Mouse (Mus musculus) spleen, adult 2 months (tissue): Measurements from ENCODE around the gene Rad51b.

ENCODE experiments used
- CTCF ChIP-seq: fragments of 200-500 bp; IDR thresholded peaks from 2 replicates; pipeline ENCODE4 v1.5.1; 2011; ENCODE audit warnings: mild to moderate bottlenecking, inconsistent platforms; ENCODE audit not compliant: insufficient read depth, insufficient read length, insufficient replicate concordance; ENCODE audit errors: extremely low read depth
- POLR2A ChIP-seq: fragments of 200-500 bp; IDR thresholded peaks from 2 replicates; pipeline ENCODE4 v1.6.1; 2011; ENCODE audit warnings: low read depth, low read length, inconsistent platforms

- TF ChIP-seq CTCF = no peak
- no peak for TF ChIP-seq POLR2A
Observed at GRCm38 (mm10) chr12:79579018-79579585, 282.0 kb downstream of the Rad51b start.
